Mouse (Mus musculus): ENCODE measurements around the gene Dnhd1. TPM values are rescaled to one million over a fixed set of nuclear protein-coding genes. Genes with fewer than 3 reads are reported as not detected.

Dnhd1 gene
- polyA plus RNA-seq, 1 experiment = 3.3 TPM

Other genes with a start within 250 kb of the Dnhd1 start
- gene Cnga4, start 246.3 kb upstream of the Dnhd1 start, polyA plus RNA-seq (2012; rRNA removed) = 0.55 and 0.91 TPM in 2 replicates
- gene Cckbr, start 225.1 kb upstream of the Dnhd1 start, polyA plus RNA-seq (2012; rRNA removed) = 0.42 and 1.2 TPM in 2 replicates
- 136 and 260 TPM in 2 replicates for gene Cavin3, start 168.5 kb upstream of the Dnhd1 start, polyA plus RNA-seq (2012; rRNA removed)
- gene Smpd1, start 96.5 kb upstream of the Dnhd1 start, polyA plus RNA-seq (2012; rRNA removed) = 70.7 and 84.7 TPM in 2 replicates
- 22.7 and 22.8 TPM in 2 replicates for gene Apbb1, start 69.2 kb upstream of the Dnhd1 start, polyA plus RNA-seq (2012; rRNA removed)
- 1.7 and 5.6 TPM in 2 replicates for gene Hpx, start 50.7 kb upstream of the Dnhd1 start, polyA plus RNA-seq (2012; rRNA removed)
- 52.2 and 52.6 TPM in 2 replicates for gene Trim3, start 17.3 kb upstream of the Dnhd1 start, polyA plus RNA-seq (2012; rRNA removed)
- 131 and 158 TPM in 2 replicates for gene Timm10b, start 10.8 kb upstream of the Dnhd1 start, polyA plus RNA-seq (2012; rRNA removed)
- 76.7 and 83.7 TPM in 2 replicates for gene Arfip2, start 10.4 kb upstream of the Dnhd1 start, polyA plus RNA-seq (2012; rRNA removed)
- gene Gm45799, start 10.3 kb upstream of the Dnhd1 start, polyA plus RNA-seq (2012; rRNA removed) = 118 and 194 TPM in 2 replicates
- 233 and 256 TPM in 2 replicates for gene Ilk, start 85.8 kb downstream of the Dnhd1 start, polyA plus RNA-seq (2012; rRNA removed)
- gene Rrp8, start 86.6 kb downstream of the Dnhd1 start, polyA plus RNA-seq (2012; rRNA removed) = 13.1 and 14.3 TPM in 2 replicates
- 426 and 440 TPM in 2 replicates for gene Taf10, start 93.5 kb downstream of the Dnhd1 start, polyA plus RNA-seq (2012; rRNA removed)
- gene Tpp1, start 101.4 kb downstream of the Dnhd1 start, polyA plus RNA-seq (2012; rRNA removed) = 122 and 170 TPM in 2 replicates
- 5.8 and 7.3 TPM in 2 replicates for gene Dchs1, start 136.8 kb downstream of the Dnhd1 start, polyA plus RNA-seq (2012; rRNA removed)
- 306 and 351 TPM in 2 replicates for gene Mrpl17, start 160.3 kb downstream of the Dnhd1 start, polyA plus RNA-seq (2012; rRNA removed)

Data from gonadal fat pad, adult 2 months (tissue).